Mouse (Mus musculus) Patski (cell line): ENCODE measurements around the gene Lsg1. TPM values are rescaled to one million over a fixed set of nuclear protein-coding genes. Genes with fewer than 3 reads are reported as not detected.
A peak's percentile ranks its signal among the peaks of the same experiment; 100 is the strongest.

Experiments
- ATAC-seq: fragments of 100-300 bp; one replicate; pipeline ENCODE4 v1.8.0; 2021
- CTCF ChIA-PET: fragments of 350-600 bp; sonication (Branson Sonifier 250); formaldehyde crosslinking; loops from one replicate; lab custom pipeline; 2022; ENCODE audit warnings: inconsistent platforms; lab: Charles Lee
- POLR2A ChIA-PET: fragments of 350-600 bp; sonication (Branson Sonifier 250); formaldehyde crosslinking; loops from one replicate; lab custom pipeline; 2022; ENCODE audit warnings: antibody characterized with exemption, inconsistent platforms; lab: Charles Lee
- DNase-seq: peaks from one replicate; pipeline ENCODE4 v3.0.0-alpha.2; 2011; ENCODE audit warnings: low read depth, low spot score
- H3K27me3 ChIP-seq: fragments of 371-371 bp; one replicate; pipeline ENCODE4 v1.5.1; 2021
- CTCF ChIP-seq: fragments of 100-300 bp; IDR thresholded peaks from one replicate; pipeline ENCODE4 v1.5.1; 2021
- in situ Hi-C: fragments of 300-500 bp; cut with MboI; formaldehyde crosslinking; loops from 3 replicates; pipeline ENCODE4 v1.11.1; 2018; ENCODE audit warnings: low pct_unique_long_range_greater_than_20kb, mixed read lengths
- polyA plus RNA-seq: library from polyadenylated mRNA; unstranded; gene quantifications from one replicate; pipeline ENCODE4 v1.2.3, GENCODE M21; 2021

Gene Lsg1
- polyA plus RNA-seq, 1 experiment from 2014 or later: 47.8 TPM

- CTCF ChIA-PET: no interaction called here
- peak; percentile 40 for TF ChIP-seq CTCF
- in situ Hi-C loops: loop anchor here (5.0 to 10.0 kb wide), 2 partner anchors 482 to 764 kb away; no protein-coding TSS in a partner anchor
- ATAC-seq: no peak
- no peaks in the 10 kb centered on the region for H3K27me3 ChIP-seq
- no peak for DNase-seq
- POLR2A ChIA-PET: interaction anchor here (0.7 kb wide), 2 partner anchors 318 to 490 kb away, joined by 3 to 5 read pairs; no protein-coding TSS in a partner anchor
Observed at GRCm38 (mm10) chr16:30590264-30591209, 3.1 kb upstream of the Lsg1 start.

- DNase-seq: no peak
- no peak for ATAC-seq
- CTCF ChIA-PET: interaction anchor here (0.9 kb wide), 1 partner anchor 15 kb away, joined by 3 read pairs; no protein-coding TSS in a partner anchor
- POLR2A ChIA-PET: no interaction called here
- H3K27me3 ChIP-seq: no peaks in the 10 kb centered on the region
- no peak for TF ChIP-seq CTCF
- in situ Hi-C loops: no loop called here
Observed at GRCm38 (mm10) chr16:30586935-30587493, 378 bp downstream of the Lsg1 start.

- TF ChIP-seq CTCF: no peak
- no peak for DNase-seq
- H3K27me3 ChIP-seq: no peaks in the 10 kb centered on the region
- no peak for ATAC-seq
- in situ Hi-C loops: no loop called here
- ChIA-PET CTCF (interaction anchor here (1.1 to 1.9 kb wide), 2 partner anchors 9 to 492 kb away, joined by 3 to 4 read pairs; no protein-coding TSS in a partner anchor), POLR2A (no interaction called here)
Observed at GRCm38 (mm10) chr16:30580765-30581164, 6.6 kb downstream of the Lsg1 start.

GRCm38 (mm10) chr16:30576392-30576791 lies 11.0 kb downstream of the Lsg1 start:
- ChIA-PET CTCF (no interaction called here), POLR2A (no interaction called here)
- ATAC-seq (no peak), DNase-seq (no peak)
- H3K27me3 ChIP-seq: no peaks in the 10 kb centered on the region
- in situ Hi-C loops: no loop called here
- TF ChIP-seq CTCF: no peak

- in situ Hi-C loops: no loop called here
- ATAC-seq (no peak), DNase-seq (no peak)
- POLR2A ChIA-PET: no interaction called here
- H3K27me3 ChIP-seq: no peaks in the 10 kb centered on the region
- CTCF ChIA-PET: no interaction called here
- no peak for TF ChIP-seq CTCF
Observed at GRCm38 (mm10) chr16:30575815-30576214, 11.6 kb downstream of the Lsg1 start.

- no peaks in the 10 kb centered on the region for H3K27me3 ChIP-seq
- no peak for DNase-seq
- CTCF ChIA-PET: interaction anchor here (0.8 to 1.3 kb wide), 6 partner anchors 9 to 498 kb away, joined by 3 to 4 read pairs (median 4); no protein-coding TSS in a partner anchor
- no peak for TF ChIP-seq CTCF
- in situ Hi-C loops: no loop called here
- ATAC-seq: peak; percentile 87
- POLR2A ChIA-PET: interaction anchor here (0.6 kb wide), 1 partner anchor 31 kb away, joined by 3 read pairs; no protein-coding TSS in a partner anchor
Observed at GRCm38 (mm10) chr16:30572239-30572638, 15.2 kb downstream of the Lsg1 start.

GRCm38 (mm10) chr16:30571378-30571777 lies 16.0 kb downstream of the Lsg1 start:
- no peak for TF ChIP-seq CTCF
- ChIA-PET POLR2A (no interaction called here), CTCF (interaction anchor here (1.1 to 1.3 kb wide), 2 partner anchors 10 to 499 kb away, joined by 4 read pairs; no protein-coding TSS in a partner anchor)
- H3K27me3 ChIP-seq: no peaks in the 10 kb centered on the region
- no peak for ATAC-seq
- in situ Hi-C loops: no loop called here
- DNase-seq: no peak

- POLR2A ChIA-PET: no interaction called here
- in situ Hi-C loops: no loop called here
- no peak for TF ChIP-seq CTCF
- DNase-seq: no peak
- no peaks in the 10 kb centered on the region for H3K27me3 ChIP-seq
- CTCF ChIA-PET: no interaction called here
- ATAC-seq: no peak
Observed at GRCm38 (mm10) chr16:30570173-30570572, 17.2 kb downstream of the Lsg1 start.

GRCm38 (mm10) chr16:30565631-30566030 lies 21.8 kb downstream of the Lsg1 start:
- in situ Hi-C loops: no loop called here
- CTCF ChIA-PET: interaction anchor here (1.2 kb wide), 1 partner anchor 9 kb away, joined by 3 read pairs; no protein-coding TSS in a partner anchor
- DNase-seq (no peak), ATAC-seq (no peak)
- POLR2A ChIA-PET: no interaction called here
- no peak for TF ChIP-seq CTCF
- H3K27me3 ChIP-seq: no peaks in the 10 kb centered on the region

- ChIA-PET CTCF (interaction anchor here (1.5 to 2.1 kb wide), 2 partner anchors 8 to 22 kb away, joined by 3 to 4 read pairs; no protein-coding TSS in a partner anchor), POLR2A (no interaction called here)
- in situ Hi-C loops: no loop called here
- no peaks in the 10 kb centered on the region for H3K27me3 ChIP-seq
- TF ChIP-seq CTCF: no peak
- DNase-seq (no peak), ATAC-seq (no peak)
Observed at GRCm38 (mm10) chr16:30560601-30561000, 26.8 kb downstream of the Lsg1 start.
